Mouse (Mus musculus): ENCODE data around the gene Arhgef18. TPM values are rescaled to one million over a fixed set of nuclear protein-coding genes. Genes with fewer than 3 reads are reported as not detected.
A peak's percentile ranks its signal among the peaks of the same experiment; 100 is the strongest.

Arhgef18 gene
- polyA plus RNA-seq, 1 experiment from 2014 or later: 12.0 TPM

- no peaks in the 10 kb centered on the region for H3K9me3 ChIP-seq
- no peak overlapping the region for H3K4me2 ChIP-seq
- peaks cover 30% of the 10 kb centered on the region for H3K36me3 ChIP-seq
- ATAC-seq (ENCODE audit: low FRiP score): no peak
- no peaks in the 10 kb centered on the region for H3K27me3 ChIP-seq
- no peak overlapping the region for H3K27ac ChIP-seq
- no peaks in the 10 kb centered on the region for H3K4me1 ChIP-seq (replicated peaks)
- no peak overlapping the region for H3K9ac ChIP-seq
- no peak overlapping the region for H3K4me3 ChIP-seq
- 89% methylated on average over 3 of the region's 3 CpGs for WGBS
Observed at GRCm38 (mm10) chr8:3426211-3426610, 33.4 kb downstream of the Arhgef18 start.

GRCm38 (mm10) chr8:3428426-3428825 lies 35.6 kb downstream of the Arhgef18 start:
- H3K36me3 ChIP-seq: peaks cover 52% of the 10 kb centered on the region
- H3K4me1 ChIP-seq (replicated peaks): no peaks in the 10 kb centered on the region
- ATAC-seq (ENCODE audit: low FRiP score): no peak
- no peak overlapping the region for H3K9ac ChIP-seq
- no peaks in the 10 kb centered on the region for H3K9me3 ChIP-seq
- H3K27me3 ChIP-seq: no peaks in the 10 kb centered on the region
- 79% methylated on average over 2 of the region's 2 CpGs for WGBS
- H3K4me2 ChIP-seq: no peak overlapping the region
- no peak overlapping the region for H3K4me3 ChIP-seq
- no peak overlapping the region for H3K27ac ChIP-seq

- ATAC-seq (ENCODE audit: low FRiP score): no peak
- no peaks in the 10 kb centered on the region for H3K4me1 ChIP-seq (replicated peaks)
- H3K36me3 ChIP-seq: peaks cover 67% of the 10 kb centered on the region
- H3K27me3 ChIP-seq: no peaks in the 10 kb centered on the region
- H3K9ac ChIP-seq: no peak overlapping the region
- H3K4me3 ChIP-seq: no peak overlapping the region
- 85% methylated on average over 2 of the region's 2 CpGs for WGBS
- H3K27ac ChIP-seq: no peak overlapping the region
- H3K4me2 ChIP-seq: no peak overlapping the region
- no peaks in the 10 kb centered on the region for H3K9me3 ChIP-seq
Observed at GRCm38 (mm10) chr8:3429966-3430365, 37.2 kb downstream of the Arhgef18 start.

GRCm38 (mm10) chr8:3431113-3431512 lies 38.3 kb downstream of the Arhgef18 start:
- H3K27ac ChIP-seq: no peak overlapping the region
- no peaks in the 10 kb centered on the region for H3K4me1 ChIP-seq (replicated peaks)
- no peak for ATAC-seq (ENCODE audit: low FRiP score)
- H3K9me3 ChIP-seq: no peaks in the 10 kb centered on the region
- H3K4me2 ChIP-seq: no peak overlapping the region
- no peaks in the 10 kb centered on the region for H3K27me3 ChIP-seq
- H3K36me3 ChIP-seq: peaks cover 77% of the 10 kb centered on the region
- H3K9ac ChIP-seq: no peak overlapping the region
- H3K4me3 ChIP-seq: no peak overlapping the region
- WGBS: 88% methylated on average over 3 of the region's 3 CpGs

GRCm38 (mm10) chr8:3436492-3436891 lies 43.7 kb downstream of the Arhgef18 start:
- no peaks in the 10 kb centered on the region for H3K4me1 ChIP-seq (replicated peaks)
- no peaks in the 10 kb centered on the region for H3K9me3 ChIP-seq
- H3K4me2 ChIP-seq: no peak overlapping the region
- H3K36me3 ChIP-seq: peaks cover 97% of the 10 kb centered on the region
- ATAC-seq (ENCODE audit: low FRiP score): no peak
- H3K4me3 ChIP-seq: no peak overlapping the region
- H3K27ac ChIP-seq: no peak overlapping the region
- WGBS: 85% methylated on average over 5 of the region's 6 CpGs
- H3K9ac ChIP-seq: no peak overlapping the region
- H3K27me3 ChIP-seq: no peaks in the 10 kb centered on the region

GRCm38 (mm10) chr8:3439510-3439909 lies 46.7 kb downstream of the Arhgef18 start:
- no peak for ATAC-seq (ENCODE audit: low FRiP score)
- WGBS: 80% methylated on average over 12 of the region's 12 CpGs
- Histone ChIP-seq H3K27me3 (no peaks in the 10 kb centered on the region), H3K9ac (no peak overlapping the region), H3K9me3 (no peaks in the 10 kb centered on the region), H3K4me3 (no peak overlapping the region), H3K27ac (no peak overlapping the region), H3K4me2 (no peak overlapping the region), H3K36me3 (peaks cover 83% of the 10 kb centered on the region), H3K4me1 (replicated peaks) (no peaks in the 10 kb centered on the region)

GRCm38 (mm10) chr8:3449226-3449625 lies 56.4 kb downstream of the Arhgef18 start:
- peaks cover 89% of the 10 kb centered on the region for H3K36me3 ChIP-seq

GRCm38 (mm10) chr8:3450670-3451069 lies 57.9 kb downstream of the Arhgef18 start:
- no peak overlapping the region for H3K9ac ChIP-seq
- 29% methylated on average over 5 of the region's 5 CpGs for WGBS
- no peak overlapping the region for H3K4me2 ChIP-seq
- peaks cover 93% of the 10 kb centered on the region for H3K36me3 ChIP-seq
- peak; percentile 40; the same call in 1 of the 2 replicates for ATAC-seq (ENCODE audit: low FRiP score)
- H3K27me3 ChIP-seq: no peaks in the 10 kb centered on the region
- no peak overlapping the region for H3K27ac ChIP-seq
- no peaks in the 10 kb centered on the region for H3K4me1 ChIP-seq (replicated peaks)
- H3K9me3 ChIP-seq: no peaks in the 10 kb centered on the region
- no peak overlapping the region for H3K4me3 ChIP-seq

More at GRCm38 (mm10) chr8:3449226-3449625, 56.4 kb downstream of the Arhgef18 start:
- no peak overlapping the region for H3K4me2 ChIP-seq
- no peak overlapping the region for H3K27ac ChIP-seq
- H3K9me3 ChIP-seq: no peaks in the 10 kb centered on the region
- no peak overlapping the region for H3K9ac ChIP-seq
- H3K4me1 ChIP-seq (replicated peaks): no peaks in the 10 kb centered on the region
- 86% methylated on average over 2 of the region's 2 CpGs for WGBS
- H3K27me3 ChIP-seq: no peaks in the 10 kb centered on the region
- no peak overlapping the region for H3K4me3 ChIP-seq
- ATAC-seq (ENCODE audit: low FRiP score): no peak

- Histone ChIP-seq H3K4me1 (replicated peaks) (no peaks in the 10 kb centered on the region), H3K27ac (no peak overlapping the region), H3K27me3 (no peaks in the 10 kb centered on the region), H3K4me3 (no peak overlapping the region), H3K9me3 (no peaks in the 10 kb centered on the region), H3K9ac (no peak overlapping the region), H3K36me3 (peaks cover 94% of the 10 kb centered on the region), H3K4me2 (no peak overlapping the region)
- 97% methylated on average over 25 of the region's 25 CpGs for WGBS
- ATAC-seq (ENCODE audit: low FRiP score): no peak
Observed at GRCm38 (mm10) chr8:3451992-3452391, 59.2 kb downstream of the Arhgef18 start.

GRCm38 (mm10) chr8:3463248-3463647 lies 70.4 kb downstream of the Arhgef18 start:
- WGBS: 90% methylated on average over 2 of the region's 2 CpGs
- H3K27ac ChIP-seq: no peak overlapping the region

GRCm38 (mm10) chr8:3464309-3464708 lies 71.5 kb downstream of the Arhgef18 start:
- no peak overlapping the region for H3K4me3 ChIP-seq
- peaks cover 5% of the 10 kb centered on the region for H3K36me3 ChIP-seq
- H3K9me3 ChIP-seq: no peaks in the 10 kb centered on the region
- WGBS: 56% methylated on average over 5 of the region's 5 CpGs
- no peak for ATAC-seq (ENCODE audit: low FRiP score)
- H3K27me3 ChIP-seq: no peaks in the 10 kb centered on the region
- H3K27ac ChIP-seq: no peak overlapping the region
- peaks cover 10% of the 10 kb centered on the region; the same call in 1 of the 2 replicates for H3K4me1 ChIP-seq (replicated peaks)
- no peak overlapping the region for H3K4me2 ChIP-seq
- no peak overlapping the region for H3K9ac ChIP-seq

More at GRCm38 (mm10) chr8:3463248-3463647, 70.4 kb downstream of the Arhgef18 start:
- Histone ChIP-seq H3K4me2 (no peak overlapping the region), H3K4me1 (replicated peaks) (peaks cover 8% of the 10 kb centered on the region; the same call in 1 of the 2 replicates), H3K9ac (no peak overlapping the region), H3K27me3 (no peaks in the 10 kb centered on the region), H3K9me3 (no peaks in the 10 kb centered on the region), H3K4me3 (no peak overlapping the region), H3K36me3 (peaks cover 15% of the 10 kb centered on the region)
- ATAC-seq (ENCODE audit: low FRiP score): no peak

- H3K4me1 ChIP-seq (replicated peaks): peaks cover 10% of the 10 kb centered on the region; the same call in 1 of the 2 replicates
- no peaks in the 10 kb centered on the region for H3K27me3 ChIP-seq
- 9% methylated on average over 32 of the region's 32 CpGs for WGBS
- H3K27ac ChIP-seq: peak within 1 kb of the TSS; percentile 84
- peak within 1 kb of the TSS; percentile 46 for H3K4me3 ChIP-seq
- no peaks in the 10 kb centered on the region for H3K9me3 ChIP-seq
- ATAC-seq (ENCODE audit: low FRiP score): peak; percentile 95
- no peaks in the 10 kb centered on the region for H3K36me3 ChIP-seq
- H3K9ac ChIP-seq: peak within 1 kb of the TSS; percentile 73
- H3K4me2 ChIP-seq: peak within 1 kb of the TSS; percentile 61
Observed at GRCm38 (mm10) chr8:3467006-3467885, 74.4 kb downstream of the Arhgef18 start, which contains the start of gene Pex11g. Gene Pex11g (minus strand): TSS chr8:3467680.
